Mouse (Mus musculus) large intestine, adult 2 months (tissue): Measurements from ENCODE around the gene Bub1b. TPM values are rescaled to one million over a fixed set of nuclear protein-coding genes. Genes with fewer than 3 reads are reported as not detected.
"Not testable (repeated sequence)": the region's sequence is repeated elsewhere in the genome, so short reads cannot be mapped to it uniquely, and the experiment has no call there.

Source experiments
- DNase-seq: peaks from one replicate; pipeline ENCODE4 v3.0.0-alpha.2; 2012; ENCODE audit warnings: low read depth, low spot score
- WGBS: fragments of 180-500 bp; shearing (Covaris S2); methylation state at CpG from one replicate; pipeline ENCODE4 v1.1.7; 2018; 5-methylcytosine and 5-hydroxymethylcytosine counted together
- polyA plus RNA-seq: library from polyadenylated mRNA; depleted of rRNA; stranded (reverse); fragments of >200 nt; gene quantifications from 2 replicates; pipeline ENCODE4 v1.2.3, GENCODE M21; 2012; rRNA removed

Gene Bub1b
- 12.4 and 14.2 TPM in 2 replicates for polyA plus RNA-seq

- WGBS, result 5% methylated on average over 41 of the region's 41 CpGs
- peak; percentile 92 for DNase-seq
Observed at GRCm38 (mm10) chr2:118597673-118598568, at the start of gene Bub1b. Gene Bub1b (plus strand): TSS chr2:118598211.

DNA sequence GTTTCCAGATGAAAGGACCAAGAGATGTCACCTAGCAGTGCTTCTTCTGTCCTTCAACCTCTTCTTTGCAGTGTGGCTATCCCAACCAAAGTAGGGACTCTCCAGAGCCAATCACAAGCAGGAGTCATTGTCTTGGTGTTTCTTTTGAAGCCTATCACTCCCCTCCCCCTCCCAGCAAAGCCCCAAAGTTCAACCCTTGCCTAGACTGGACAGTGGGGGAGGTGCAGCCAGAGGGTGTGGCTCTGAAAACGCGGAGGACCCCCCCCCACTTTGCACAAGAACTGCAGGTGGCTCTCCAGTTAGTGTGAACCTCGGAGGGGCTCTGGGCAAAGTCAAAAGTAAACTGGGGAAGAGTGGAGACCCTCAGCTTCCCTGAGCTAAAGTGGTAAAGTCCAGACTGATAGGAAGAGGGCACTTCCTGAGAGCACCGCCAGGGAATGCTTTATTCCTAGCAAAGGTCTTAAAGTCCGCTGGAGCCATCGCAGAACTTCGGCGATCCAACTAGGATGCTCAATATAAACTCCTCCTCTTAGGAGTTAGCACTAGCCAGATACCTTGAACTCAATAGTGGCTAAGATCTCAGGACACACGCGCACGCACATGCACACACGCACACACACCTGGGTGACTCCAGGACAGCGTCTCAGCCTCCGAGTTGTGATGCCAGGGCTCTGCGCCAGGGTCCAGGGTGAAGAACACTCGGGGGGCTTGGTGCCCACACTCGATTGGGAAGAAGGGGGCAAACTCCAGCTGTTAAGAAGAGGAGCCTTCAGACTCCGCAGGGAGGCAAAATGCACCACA is 49.4 kb upstream of the Bub1b start:
- under 1% methylated on average over 18 of the region's 18 CpGs for WGBS
- no peak for DNase-seq

DNA sequence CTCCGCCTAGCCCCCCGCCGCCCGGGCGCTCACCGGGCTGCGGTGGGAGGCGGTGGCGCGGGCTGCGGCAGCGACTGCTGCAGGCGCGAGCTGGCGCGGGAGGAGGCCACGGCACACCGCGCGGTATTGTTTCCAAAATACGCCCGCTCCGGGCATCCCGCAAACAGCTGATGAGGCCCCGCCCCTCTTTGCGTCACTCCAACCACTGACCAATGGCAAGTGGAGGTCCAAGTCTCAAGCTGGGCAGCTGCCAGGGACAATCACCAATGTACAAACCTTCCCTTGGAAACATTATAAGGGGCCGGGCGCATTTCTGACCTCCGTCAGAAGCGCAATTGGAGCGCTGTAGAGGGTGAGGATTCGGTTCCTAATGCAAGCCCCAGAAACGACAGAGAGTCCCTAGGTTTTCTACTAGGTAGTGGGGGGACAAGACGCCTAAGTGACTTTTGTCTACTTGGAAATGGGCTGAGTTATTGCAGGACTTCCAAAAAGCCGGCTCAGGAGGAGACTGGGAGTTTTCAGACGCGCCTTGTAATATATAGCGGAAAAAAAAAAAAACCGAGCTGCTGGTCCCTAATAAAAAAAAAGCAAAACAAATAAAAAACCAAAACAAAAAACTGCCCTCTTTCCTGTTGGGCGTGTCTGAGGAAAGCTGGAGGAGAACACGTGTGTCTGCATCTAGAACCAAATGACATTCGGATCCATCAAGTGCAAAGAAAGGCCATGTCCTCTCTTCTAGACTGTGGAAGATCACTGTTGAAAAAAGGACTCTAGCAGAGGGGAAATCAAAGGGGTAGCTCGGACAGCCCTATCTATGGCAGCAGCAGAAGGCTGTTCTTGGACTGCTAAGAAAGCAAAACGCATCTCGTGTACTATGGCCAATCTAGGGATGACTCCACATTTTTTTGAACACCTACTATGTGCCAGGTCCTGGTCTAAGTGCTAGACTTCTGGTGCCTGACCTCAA is 48.2 kb upstream of the Bub1b start, which contains the start of gene Bmf:
TSS of gene Bmf (minus strand) at position 181 of the 967 bp plus-strand sequence.
- DNase-seq, result no peak
- WGBS, result 1% methylated on average over 45 of the region's 45 CpGs

- DNase-seq, result no peak
- 79% methylated on average over 2 of the region's 2 CpGs for WGBS
Observed at GRCm38 (mm10) chr2:118551606-118552005, 46.4 kb upstream of the Bub1b start.

DNA sequence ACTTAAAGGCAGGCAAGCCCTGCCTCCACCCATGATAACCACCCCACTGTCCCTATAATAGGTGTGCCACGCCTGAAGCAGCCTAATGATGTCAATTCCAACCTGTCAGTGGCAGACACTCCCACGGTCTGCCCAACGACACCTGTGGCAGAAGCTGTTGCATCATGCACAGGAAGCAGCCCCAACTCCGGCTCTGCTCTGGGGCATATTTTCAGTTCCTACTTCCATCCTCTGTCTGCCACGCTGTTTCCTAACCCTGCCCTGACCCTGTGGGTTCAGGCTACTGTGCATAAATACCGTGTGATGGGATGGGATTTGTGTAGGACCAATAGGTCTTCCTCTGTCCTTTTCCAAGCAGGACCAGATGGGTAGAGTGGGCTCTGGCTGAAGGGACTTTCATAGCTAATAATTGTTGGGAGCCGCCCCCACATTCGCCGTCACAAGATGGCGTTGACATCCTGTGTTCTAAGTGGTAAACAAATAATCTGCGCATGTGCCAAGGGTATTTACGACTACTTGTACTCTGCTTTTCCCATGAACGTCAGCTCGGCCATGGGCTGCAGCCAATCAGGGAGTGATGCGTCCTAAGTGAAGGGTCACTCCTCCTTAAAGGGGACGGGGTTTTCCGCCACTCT is 43.5 kb upstream of the Bub1b start:
- WGBS, result 52% methylated on average over 14 of the region's 17 CpGs
- DNase-seq, result not testable (repeated sequence)

DNA sequence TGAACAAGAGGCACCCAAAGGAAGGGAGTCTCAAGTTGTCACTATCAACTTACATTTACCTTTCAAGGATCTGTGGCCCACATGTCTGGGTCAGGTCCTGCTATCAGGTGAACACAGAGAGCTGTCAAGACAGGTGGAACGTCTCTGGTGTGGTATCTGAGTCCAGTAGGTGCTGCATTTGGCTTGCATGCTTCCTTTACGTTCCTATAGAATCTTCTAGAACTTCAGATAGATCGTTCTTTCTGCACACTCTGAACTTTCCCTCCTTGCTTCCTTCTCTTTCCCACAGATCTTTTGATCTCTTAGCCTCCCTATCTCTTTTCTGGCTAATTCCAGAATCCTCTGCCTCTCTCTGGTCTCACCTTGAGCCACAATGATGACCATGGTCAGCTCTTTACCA is 39.6 kb upstream of the Bub1b start:
- WGBS, result 95% methylated on average over 3 of the region's 3 CpGs
- no peak for DNase-seq

- DNase-seq, result no peak
- WGBS, result 83% methylated on average over 4 of the region's 4 CpGs
Observed at GRCm38 (mm10) chr2:118562015-118562414, 36.0 kb upstream of the Bub1b start.

DNA sequence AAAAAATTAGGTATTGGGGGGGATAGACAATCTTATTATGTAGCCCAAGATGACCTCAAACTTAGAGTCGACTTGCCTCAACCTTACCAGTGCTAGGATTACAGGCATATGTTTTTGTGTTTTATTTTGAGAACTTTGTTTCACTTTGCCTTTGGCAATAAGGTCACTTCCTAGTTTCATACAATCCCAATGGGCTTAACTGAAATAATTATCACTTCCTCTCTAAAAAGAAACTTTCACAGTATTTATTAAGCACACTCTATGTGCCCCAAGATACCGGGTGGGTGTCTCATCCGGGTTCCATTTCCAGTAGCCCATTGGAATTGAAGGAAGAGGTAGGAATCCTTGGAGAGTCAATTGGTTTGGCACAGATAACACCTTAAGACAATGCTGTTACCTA is 35.6 kb upstream of the Bub1b start:
- 77% methylated on average over 3 of the region's 3 CpGs for WGBS
- no peak for DNase-seq

GRCm38 (mm10) chr2:118567179-118567578 is 30.8 kb upstream of the Bub1b start:
- WGBS, result 83% methylated on average over 8 of the region's 8 CpGs
- DNase-seq, result no peak

DNA sequence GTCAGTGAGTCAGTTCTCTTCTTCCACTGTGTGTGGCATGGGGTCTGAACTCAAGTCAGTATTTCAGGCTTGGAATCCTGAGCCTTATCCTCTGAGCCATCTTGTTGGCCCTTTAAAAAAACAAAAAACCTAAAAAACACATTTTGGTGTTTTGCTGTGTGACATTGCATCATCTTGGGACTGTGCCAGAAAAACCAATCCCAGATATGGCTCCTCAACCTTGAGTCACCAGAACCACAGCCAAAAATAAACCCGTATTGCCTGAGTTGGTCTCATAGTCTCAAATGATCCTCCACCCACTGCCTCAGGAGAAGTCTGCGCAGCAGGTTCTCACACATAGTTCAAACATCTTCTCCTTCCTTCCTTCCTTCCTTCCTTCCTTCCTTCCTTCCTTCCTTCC is 27.1 kb upstream of the Bub1b start:
- no peak for DNase-seq
- 43% methylated on average over 2 of the region's 2 CpGs for WGBS

GRCm38 (mm10) chr2:118572183-118572836 is 25.7 kb upstream of the Bub1b start:
- no peak for DNase-seq
- WGBS, result 82% methylated on average over 9 of the region's 9 CpGs

GRCm38 (mm10) chr2:118573135-118573534 is 24.9 kb upstream of the Bub1b start:
- WGBS, result 61% methylated on average over 3 of the region's 3 CpGs
- DNase-seq, result no peak

GRCm38 (mm10) chr2:118586013-118586412 is 12.0 kb upstream of the Bub1b start:
- peak; percentile 18 for DNase-seq
- WGBS, result 13% methylated on average over 5 of the region's 5 CpGs

DNA sequence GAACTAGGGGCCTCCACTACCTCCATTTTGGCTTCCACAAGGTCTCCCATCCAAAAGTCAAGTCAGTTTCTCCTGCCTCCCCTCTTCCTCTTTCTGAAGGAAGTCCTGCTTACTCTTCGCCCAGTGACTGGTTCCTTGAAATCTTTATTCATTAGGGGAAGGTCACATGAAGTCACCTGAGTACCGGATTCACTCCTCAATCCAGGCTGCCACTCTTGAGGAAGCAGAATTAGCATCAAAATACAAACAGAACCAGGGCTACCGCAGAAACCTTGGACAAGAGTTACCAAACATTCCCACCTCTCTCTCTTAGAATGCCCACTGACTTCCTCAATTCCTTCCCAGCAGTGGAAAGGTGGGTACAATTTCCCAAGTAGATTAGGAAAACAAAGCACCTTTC is 10.3 kb upstream of the Bub1b start:
- DNase-seq, result no peak
- 75% methylated on average over 3 of the region's 3 CpGs for WGBS

DNA sequence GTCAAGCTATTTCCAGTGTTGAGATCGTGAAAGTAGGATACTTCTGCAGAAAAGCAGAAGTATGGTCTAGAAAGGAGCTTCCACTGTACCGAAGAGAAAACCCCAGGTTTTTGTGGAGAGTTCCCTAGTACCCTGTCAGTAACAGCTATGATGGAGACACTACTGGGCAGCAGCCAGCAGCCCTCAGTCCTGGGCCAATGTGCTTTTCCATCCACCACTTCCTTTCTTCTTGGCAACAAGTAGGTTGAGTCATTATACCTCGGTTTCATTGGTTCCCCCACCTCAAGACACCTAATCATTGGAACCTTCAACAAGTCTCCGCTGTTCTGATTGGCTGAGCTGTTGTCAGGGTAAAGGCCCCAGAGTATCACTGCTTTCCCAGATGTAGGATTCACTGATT is 6.9 kb upstream of the Bub1b start:
- 83% methylated on average over 4 of the region's 4 CpGs for WGBS

GRCm38 (mm10) chr2:118599087-118599486 is 1.1 kb downstream of the Bub1b start:
- WGBS, result 25% methylated on average over 5 of the region's 5 CpGs
- no peak for DNase-seq

More for the DNA sequence above, 6.9 kb upstream of the Bub1b start:
- DNase-seq, result no peak

DNA sequence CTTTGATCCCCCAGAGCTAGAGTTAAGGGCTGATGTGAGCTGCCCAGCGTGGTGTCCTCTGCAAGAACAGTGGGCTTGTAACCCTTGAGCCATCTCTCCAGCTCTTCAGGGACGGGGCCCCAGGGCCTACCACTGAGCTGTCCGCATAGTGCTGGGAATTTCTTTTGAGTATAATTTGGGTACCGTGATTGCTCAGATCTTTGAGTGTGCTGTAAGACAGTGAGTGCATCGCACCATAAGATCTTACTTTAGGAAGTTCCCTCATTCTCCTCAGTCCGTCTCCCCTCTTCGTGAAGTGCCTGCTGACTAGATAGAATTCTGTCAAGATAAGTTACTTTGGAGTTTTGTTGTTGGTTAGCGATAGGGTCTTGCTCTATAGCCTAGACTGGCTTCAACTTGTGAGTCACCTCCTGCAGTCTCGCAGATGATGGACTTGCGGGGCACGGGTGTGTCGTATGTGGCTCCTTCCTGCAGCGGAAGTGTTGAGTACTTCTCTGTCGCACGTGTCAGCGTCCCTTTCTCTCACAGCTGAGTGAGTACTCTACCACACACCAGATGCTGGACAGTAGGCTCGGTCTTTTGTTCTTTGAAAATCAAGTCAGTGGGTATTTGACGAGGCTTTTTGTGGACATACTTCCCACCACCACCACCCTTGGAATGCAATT is 3.7 kb downstream of the Bub1b start:
- DNase-seq, result no peak
- WGBS, result 88% methylated on average over 18 of the region's 18 CpGs

DNA sequence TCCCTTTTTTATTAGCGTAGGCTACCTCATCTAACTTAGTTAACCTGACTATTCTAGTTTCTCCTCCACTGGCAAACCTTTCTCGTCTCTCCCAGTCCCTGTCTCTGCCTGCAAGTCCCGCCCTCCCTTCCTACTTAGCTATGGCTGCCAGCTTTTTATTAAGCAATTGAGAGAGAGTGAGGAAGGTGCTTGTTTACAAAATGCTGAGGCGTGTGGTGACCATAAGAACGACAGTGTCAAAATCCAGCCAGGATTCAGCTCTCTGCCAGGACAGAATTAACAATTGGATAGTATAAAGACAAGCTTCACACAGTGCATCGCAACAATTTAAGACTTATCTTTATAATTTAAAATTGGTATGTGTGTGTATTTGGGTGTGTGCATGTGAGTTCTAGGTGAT is 6.1 kb downstream of the Bub1b start:
- WGBS, result 68% methylated on average over 6 of the region's 6 CpGs
- no peak for DNase-seq
